Mouse (Mus musculus): ENCODE results near the gene Hcrtr1. TPM values are rescaled to one million over a fixed set of nuclear protein-coding genes. Genes with fewer than 3 reads are reported as not detected.

Hcrtr1 gene
- not detected in 4 replicates for total RNA-seq (2023; ENCODE audit: inconsistent age)

DNA sequence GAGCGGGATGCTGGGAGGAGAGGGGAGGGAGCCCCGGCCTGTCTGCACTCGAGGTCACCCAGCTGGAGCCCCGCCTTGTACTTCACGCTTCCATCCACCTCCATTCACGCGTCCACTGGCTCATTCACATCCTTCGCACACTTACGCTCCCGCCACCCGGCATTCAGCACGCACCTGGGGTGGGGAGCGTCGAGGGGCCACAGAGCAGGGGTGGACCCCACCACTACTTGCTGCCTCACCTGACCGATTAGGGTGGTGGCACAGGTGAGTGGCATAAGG is at the start of gene Hcrtr1:
Gene Hcrtr1, minus strand, starts transcription at position 146 of the 279 bp plus-strand sequence.

DNA sequence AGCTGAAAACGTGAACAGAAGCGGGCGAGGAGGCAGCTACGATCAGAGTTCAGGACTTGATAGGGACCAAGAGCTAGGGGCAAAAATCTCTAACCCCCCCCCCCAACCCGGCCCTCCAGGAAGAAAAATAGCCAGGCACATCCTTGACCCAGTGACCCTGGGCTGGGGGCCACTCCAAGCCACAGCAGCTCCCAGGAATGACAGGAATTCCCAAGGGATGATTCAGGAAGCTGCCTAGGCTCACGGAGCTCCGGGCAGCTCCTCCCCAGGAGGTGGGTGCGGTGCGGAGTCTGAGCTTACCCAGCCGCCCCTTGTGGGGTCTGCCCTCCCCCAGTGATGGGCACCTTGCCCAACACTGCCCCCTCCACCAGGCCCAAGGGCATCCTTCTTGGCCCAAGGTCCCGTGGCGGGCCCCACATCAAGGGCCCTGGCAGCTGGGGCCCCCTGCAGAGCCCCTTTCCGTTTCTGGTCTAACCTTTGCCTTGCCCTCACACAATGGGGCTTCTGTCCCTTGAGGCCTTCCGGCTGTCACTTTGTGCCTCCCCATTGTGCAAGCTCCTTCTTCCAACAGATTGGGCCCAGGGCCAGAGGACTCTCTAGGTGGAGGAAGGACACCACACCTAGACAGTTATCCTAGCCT is 36.0 kb upstream of the Hcrtr1 start, which contains the start of gene Tinagl1:
Gene Tinagl1, minus strand, starts transcription at position 51 of the 640 bp plus-strand sequence.

DNA sequence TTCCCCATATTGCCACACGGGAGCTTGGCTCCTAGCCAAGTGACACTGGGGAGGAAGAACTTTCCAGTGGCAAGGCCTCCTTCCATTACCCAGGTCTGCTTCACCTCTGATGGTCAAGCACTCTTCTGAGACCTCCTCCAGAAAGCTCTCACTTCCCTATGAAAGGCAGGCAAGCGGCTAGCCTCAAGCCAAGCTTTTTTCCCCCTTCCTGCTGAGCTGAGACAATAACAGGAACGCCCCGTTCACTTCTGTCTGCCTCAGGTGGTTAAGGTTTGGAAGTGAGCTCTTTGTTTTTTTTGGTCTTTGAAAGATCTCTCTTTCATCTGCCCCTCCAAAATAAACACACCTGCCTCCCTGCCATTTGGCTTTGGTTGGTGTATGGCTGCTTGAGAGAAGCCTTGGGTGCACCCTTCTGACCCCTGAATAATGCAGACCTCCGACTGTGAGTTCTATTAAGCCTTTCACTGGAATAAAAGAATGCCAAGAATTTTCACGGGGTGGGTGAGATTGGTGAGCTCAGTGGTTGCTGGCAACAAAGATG is 37.0 kb downstream of the Hcrtr1 start, which contains the start of gene Pef1:
Gene Pef1, plus strand, starts transcription at position 448 of the 541 bp plus-strand sequence.

Other genes with a start within 250 kb of the Hcrtr1 start
- gene Spocd1, start 210.1 kb downstream of the Hcrtr1 start, total RNA-seq (2023; ENCODE audit: inconsistent age), result not detected in 4 replicates
- 0.19 to 0.63 TPM in 2 of 4 replicates, not detected in the others for gene Adgrb2, start 154.5 kb downstream of the Hcrtr1 start, total RNA-seq (2023; ENCODE audit: inconsistent age)
- gene Col16a1, start 91.5 kb downstream of the Hcrtr1 start, total RNA-seq (2023; ENCODE audit: inconsistent age), result not detected in 4 replicates
- 25.6 to 31.5 TPM (median 28.4 TPM) in 4 replicates for gene Pef1, start 36.8 kb downstream of the Hcrtr1 start, total RNA-seq (2023; ENCODE audit: inconsistent age)
- not detected in 4 replicates for gene Tinagl1, start 35.8 kb upstream of the Hcrtr1 start, total RNA-seq (2023; ENCODE audit: inconsistent age)
- not detected in 4 replicates for gene Gm853, start 83.0 kb upstream of the Hcrtr1 start, total RNA-seq (2023; ENCODE audit: inconsistent age)
- not detected in 4 replicates for gene Serinc2, start 139.8 kb upstream of the Hcrtr1 start, total RNA-seq (2023; ENCODE audit: inconsistent age)
- not detected in 4 replicates for gene Fabp3, start 169.2 kb upstream of the Hcrtr1 start, total RNA-seq (2023; ENCODE audit: inconsistent age)
- 1.2 TPM in 1 of 4 replicates, not detected in the others for gene Gm10570, start 169.3 kb upstream of the Hcrtr1 start, total RNA-seq (2023; ENCODE audit: inconsistent age)
- gene Zcchc17, start 220.6 kb upstream of the Hcrtr1 start, total RNA-seq (2023; ENCODE audit: inconsistent age), result 25.0 to 25.9 TPM (median 25.3 TPM) in 4 replicates
- 62.0 to 72.9 TPM (median 70.8 TPM) in 4 replicates for gene Snrnp40, start 220.8 kb upstream of the Hcrtr1 start, total RNA-seq (2023; ENCODE audit: inconsistent age)